Mouse (Mus musculus): ENCODE measurements around the gene Slc35e3.

DNA sequence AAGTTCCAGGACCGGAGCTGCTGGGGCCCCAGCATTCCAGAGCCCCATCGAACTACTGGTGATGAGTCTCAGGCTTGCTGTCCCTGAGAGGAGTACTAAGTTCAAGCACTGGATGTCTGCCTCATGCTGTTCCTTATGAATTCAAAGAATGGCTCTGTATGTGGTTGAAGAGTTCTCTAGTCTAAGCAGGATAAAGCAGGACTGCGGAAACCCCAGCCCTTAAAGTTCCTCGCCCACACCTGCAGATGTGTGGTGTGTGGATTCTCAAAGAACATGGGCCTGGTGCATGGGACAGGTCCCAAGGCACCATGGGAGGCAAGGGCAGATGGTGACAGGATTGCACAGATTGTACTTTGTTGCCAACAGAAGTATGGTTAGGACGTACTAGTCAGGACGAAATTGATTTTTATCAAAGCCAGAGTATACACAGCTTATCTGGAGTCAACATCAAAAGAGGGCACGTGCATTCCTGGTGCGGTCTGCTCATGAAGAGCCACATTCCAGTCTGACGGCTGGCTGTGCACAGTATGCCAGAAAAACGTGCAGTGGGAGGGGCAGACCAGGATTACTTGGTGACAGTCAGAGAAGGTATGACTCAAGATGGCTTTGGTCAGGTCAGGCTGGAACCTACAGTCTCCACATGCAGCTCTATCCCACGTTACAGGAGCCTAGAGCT lies 16.9 kb downstream of the Slc35e3 start:
- TF ChIP-seq POLR2A (IDR thresholded peaks at IDR 0.05; ENCODE audit: low read depth, low read length), result no peak
- TF ChIP-seq CTCF (conservative IDR thresholded peaks at IDR 0.05 in 1 of 2, IDR thresholded peaks at IDR 0.05 in 1 of 2; ENCODE audit: low read depth in 2 of 2, low read length in 2 of 2), result no peak
- TF ChIP-seq EP300 (IDR thresholded peaks at IDR 0.05; ENCODE audit: low read length), result no peak
- TF ChIP-seq BHLHE40 (IDR thresholded peaks at IDR 0.05; ENCODE audit: low read depth, low read length), result no peak
- TF ChIP-seq SMC3 (IDR thresholded peaks at IDR 0.05; ENCODE audit: low read depth, low read length), result no peak
- no peak for TF ChIP-seq ETS1 (conservative IDR thresholded peaks at IDR 0.05; ENCODE audit: low read depth, low read length)
- no peak for TF ChIP-seq TBP (conservative IDR thresholded peaks at IDR 0.05; ENCODE audit: low read depth, low read length)
- TF ChIP-seq MAZ (IDR thresholded peaks at IDR 0.05; ENCODE audit: low read depth, low read length), result no peak

Measured in CH12.LX (cell line).